Mouse (Mus musculus) ES-E14 (cell line): ENCODE results near the gene Gsta4.

ENCODE experiments used
- HCFC1 ChIP-seq: IDR thresholded peaks from 2 replicates; pipeline ENCODE4 v1.6.1; 2012; ENCODE audit warnings: low read length, inconsistent platforms, borderline replicate concordance; ENCODE audit not compliant: insufficient read depth
- MAFK ChIP-seq: IDR thresholded peaks from 2 replicates; pipeline ENCODE4 v1.6.1; 2014; ENCODE audit warnings: mild to moderate bottlenecking, low read depth, low read length, inconsistent platforms; ENCODE audit not compliant: insufficient read depth
- ZNF384 ChIP-seq: IDR thresholded peaks from 2 replicates; pipeline ENCODE4 v1.6.1; 2012; ENCODE audit warnings: low read depth, low read length, inconsistent platforms

GRCm38 (mm10) chr9:78138044-78138676 lies 44.4 kb upstream of the Gsta4 start:
- TF ChIP-seq ZNF384 (no peak), MAFK (no peak), HCFC1 (no peak)
